Mouse (Mus musculus) heart, postnatal 0 days (tissue): ENCODE results near the gene 4930512M02Rik.

Experiments used
- CTCF ChIP-seq: IDR thresholded peaks from 2 replicates; pipeline ENCODE4 v1.5.1; 2016; ENCODE audit warnings: antibody characterized with exemption, control low read depth, low read depth
- EP300 ChIP-seq: IDR thresholded peaks from 2 replicates; pipeline ENCODE4 v1.6.1; 2016; ENCODE audit warnings: antibody characterized with exemption, low read depth

- no peak for TF ChIP-seq CTCF
- no peak for TF ChIP-seq EP300
These were observed 18.4 kb downstream of the 4930512M02Rik start for GRCm38 (mm10) chr11:11609243-11609642.
